Mouse (Mus musculus) neural tube, embryonic 15.5 days (tissue): Measurements from ENCODE around the gene Psmd2. TPM values are rescaled to one million over a fixed set of nuclear protein-coding genes. Genes with fewer than 3 reads are reported as not detected.
A peak's percentile ranks its signal among the peaks of the same experiment; 100 is the strongest.

ENCODE experiments used
- ATAC-seq: fragments of 200-750 bp; cut with Nextera tagmentation; 2 replicates; pipeline ENCODE4 v1.8.0; 2017; ENCODE audit warnings: mild to moderate bottlenecking, moderate TSS enrichment, moderate library complexity; ENCODE audit not compliant: low FRiP score
- H3K27ac ChIP-seq: fragments of 300-500 bp; sonication (generic); replicated peaks from 2 replicates; pipeline ENCODE4 v1.5.1; 2015; ENCODE audit warnings: mild to moderate bottlenecking, inconsistent platforms
- H3K27me3 ChIP-seq: fragments of 300-500 bp; sonication (generic); replicated peaks from 2 replicates; pipeline ENCODE4 v1.6.1; 2015; ENCODE audit warnings: inconsistent platforms
- H3K36me3 ChIP-seq: fragments of 300-500 bp; sonication (generic); 2 replicates; pipeline ENCODE4 v1.6.1; 2015; ENCODE audit warnings: inconsistent platforms
- H3K4me1 ChIP-seq: fragments of 300-500 bp; sonication (generic); 2 replicates; pipeline ENCODE4 v1.6.1; 2015; ENCODE audit warnings: inconsistent platforms
- H3K4me2 ChIP-seq: fragments of 300-500 bp; sonication (generic); 2 replicates; pipeline ENCODE4 v1.6.1; 2015; ENCODE audit warnings: inconsistent platforms, mild to moderate bottlenecking, moderate library complexity
- H3K4me3 ChIP-seq: fragments of 300-500 bp; sonication (generic); replicated peaks from 2 replicates; pipeline ENCODE4 v1.5.1; 2015; ENCODE audit warnings: mild to moderate bottlenecking, inconsistent platforms
- H3K9ac ChIP-seq: fragments of 300-500 bp; sonication (generic); replicated peaks from 2 replicates; pipeline ENCODE4 v1.6.1; 2015; ENCODE audit warnings: mild to moderate bottlenecking, inconsistent platforms
- H3K9me3 ChIP-seq: fragments of 300-500 bp; sonication (generic); replicated peaks from 2 replicates; pipeline ENCODE4 v1.6.1; 2016; ENCODE audit warnings: inconsistent platforms
- WGBS: fragments of 180-500 bp; shearing (Covaris S2); methylation state at CpG from one replicate; pipeline ENCODE4 v1.1.7; 2015; ENCODE audit warnings: mixed read lengths; 5-methylcytosine and 5-hydroxymethylcytosine counted together
- polyA plus RNA-seq: library from polyadenylated mRNA; unstranded; fragments of >200 nt; fragmentation: Nextera tagmentation; extraction: Ambion mirVana; gene quantifications from 2 replicates; pipeline ENCODE4 v1.2.1, GENCODE M21; 2015

Gene Psmd2
- polyA plus RNA-seq, 1 experiment from 2014 or later = 342 TPM

DNA sequence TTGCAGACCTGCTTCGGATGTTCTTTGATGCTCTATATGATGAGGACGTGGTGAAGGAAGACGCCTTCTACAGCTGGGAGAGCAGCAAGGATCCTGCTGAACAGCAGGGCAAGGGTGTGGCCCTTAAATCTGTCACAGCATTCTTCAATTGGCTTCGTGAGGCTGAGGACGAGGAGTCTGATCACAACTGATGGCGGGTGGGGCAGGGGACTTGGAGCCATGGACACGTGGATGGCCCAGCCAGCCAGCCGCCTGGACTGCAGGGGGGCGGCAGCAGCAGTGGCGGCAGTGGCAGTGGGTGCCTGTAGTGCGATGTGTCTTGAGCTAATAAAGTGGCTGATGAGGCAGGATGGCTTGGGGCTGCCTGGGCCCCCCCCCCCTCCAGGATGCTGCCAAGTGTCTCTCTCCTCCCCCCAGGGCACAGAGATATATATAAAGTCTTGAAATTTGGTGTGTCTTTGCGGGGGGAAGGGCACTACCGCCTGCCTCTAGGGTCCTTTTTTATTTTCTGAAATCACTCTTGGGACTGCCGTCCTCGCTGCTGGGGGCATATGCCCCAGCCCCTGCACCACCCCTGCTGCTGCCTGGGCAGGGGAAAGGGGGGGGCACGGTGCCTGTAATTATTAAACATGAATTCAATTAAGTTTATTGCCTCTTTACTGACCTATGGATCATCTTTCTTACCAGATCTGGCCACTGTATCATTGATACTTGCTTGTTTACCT lies 41.0 kb downstream of the Psmd2 start:
- Histone ChIP-seq H3K4me3 (peak overlapping the region; percentile 71), H3K36me3 (peaks cover 48% of the 10 kb centered on the region), H3K4me2 (peak overlapping the region; percentile 88), H3K27ac (peak overlapping the region; percentile 98), H3K4me1 (peaks cover 47% of the 10 kb centered on the region), H3K27me3 (no peaks in the 10 kb centered on the region), H3K9ac (peak overlapping the region; percentile 82), H3K9me3 (no peaks in the 10 kb centered on the region)
- WGBS = 31% methylated on average over 16 of the region's 16 CpGs
- ATAC-seq = no peak

DNA sequence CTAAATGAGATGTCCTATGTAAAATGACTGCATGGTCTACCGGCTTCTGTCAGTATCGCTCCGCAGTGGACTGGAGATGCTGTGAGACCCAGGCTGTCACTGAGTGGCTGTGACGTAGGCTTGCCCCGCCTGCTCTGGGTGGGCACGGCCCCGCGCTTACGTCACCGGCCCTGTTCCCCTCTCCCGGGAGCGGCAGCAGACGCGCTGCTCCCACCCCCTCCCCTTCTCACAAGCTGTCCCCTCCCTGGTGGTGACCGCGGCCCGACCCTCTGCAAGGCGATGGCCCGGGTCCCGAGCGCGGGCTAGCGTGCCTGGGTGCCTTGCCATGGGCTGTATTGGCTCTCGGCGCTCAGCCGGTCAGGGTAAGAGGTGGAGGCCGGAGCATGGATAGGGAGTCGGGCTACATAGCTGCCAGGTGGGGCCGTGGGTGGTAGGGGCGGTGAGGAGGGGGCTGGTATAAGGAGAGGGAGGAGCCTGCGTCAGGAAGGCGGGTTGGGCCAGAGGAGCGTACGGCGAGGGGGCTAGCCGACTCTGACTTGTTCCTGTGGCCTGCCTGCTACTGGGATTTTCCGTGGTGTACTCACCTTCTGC lies 41.8 kb downstream of the Psmd2 start, which contains the start of gene Fam131a:
Gene Fam131a, plus strand, starts transcription at position 131 of the 591 bp plus-strand sequence.
- Histone ChIP-seq H3K9me3 (no peaks in the 10 kb centered on the region), H3K27ac (peak within 1 kb of the TSS; percentile 98), H3K4me3 (peak within 1 kb of the TSS; percentile 71), H3K27me3 (no peaks in the 10 kb centered on the region), H3K4me2 (peak within 1 kb of the TSS; percentile 88), H3K9ac (peak within 1 kb of the TSS; percentile 82), H3K4me1 (peaks cover 48% of the 10 kb centered on the region), H3K36me3 (peaks cover 40% of the 10 kb centered on the region)
- WGBS = under 1% methylated on average over 37 of the region's 37 CpGs
- peak; percentile 94 for ATAC-seq

DNA sequence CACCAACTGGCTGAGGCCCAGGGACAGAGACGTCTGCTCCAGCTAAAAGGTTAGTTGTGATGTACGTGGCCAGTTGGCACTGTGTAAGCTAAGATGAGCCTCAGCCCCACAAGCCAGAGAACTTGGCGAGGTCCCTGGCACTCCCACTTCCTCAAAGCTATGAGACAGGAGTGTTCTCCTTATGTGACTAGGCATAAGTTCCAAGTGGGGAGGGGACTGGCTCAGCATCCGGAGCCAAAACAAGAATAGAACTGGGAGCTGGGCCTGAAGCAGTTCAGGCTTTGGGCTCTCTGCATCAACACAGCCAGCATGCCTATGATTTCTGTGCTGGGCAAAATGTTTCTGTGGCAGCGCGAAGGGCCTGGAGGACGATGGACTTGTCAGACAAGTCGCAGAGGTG lies 43.3 kb downstream of the Psmd2 start:
- no peaks in the 10 kb centered on the region for H3K9me3 ChIP-seq
- H3K9ac ChIP-seq = no peak overlapping the region
- peaks cover 37% of the 10 kb centered on the region for H3K36me3 ChIP-seq
- H3K27ac ChIP-seq = peak overlapping the region; percentile 79
- no peak for ATAC-seq
- no peaks in the 10 kb centered on the region for H3K27me3 ChIP-seq
- peaks cover 48% of the 10 kb centered on the region for H3K4me1 ChIP-seq
- 70% methylated on average over 8 of the region's 8 CpGs for WGBS
- H3K4me2 ChIP-seq = peak overlapping the region; percentile 80
- peak overlapping the region; percentile 46; the same call in 1 of the 2 replicates for H3K4me3 ChIP-seq

DNA sequence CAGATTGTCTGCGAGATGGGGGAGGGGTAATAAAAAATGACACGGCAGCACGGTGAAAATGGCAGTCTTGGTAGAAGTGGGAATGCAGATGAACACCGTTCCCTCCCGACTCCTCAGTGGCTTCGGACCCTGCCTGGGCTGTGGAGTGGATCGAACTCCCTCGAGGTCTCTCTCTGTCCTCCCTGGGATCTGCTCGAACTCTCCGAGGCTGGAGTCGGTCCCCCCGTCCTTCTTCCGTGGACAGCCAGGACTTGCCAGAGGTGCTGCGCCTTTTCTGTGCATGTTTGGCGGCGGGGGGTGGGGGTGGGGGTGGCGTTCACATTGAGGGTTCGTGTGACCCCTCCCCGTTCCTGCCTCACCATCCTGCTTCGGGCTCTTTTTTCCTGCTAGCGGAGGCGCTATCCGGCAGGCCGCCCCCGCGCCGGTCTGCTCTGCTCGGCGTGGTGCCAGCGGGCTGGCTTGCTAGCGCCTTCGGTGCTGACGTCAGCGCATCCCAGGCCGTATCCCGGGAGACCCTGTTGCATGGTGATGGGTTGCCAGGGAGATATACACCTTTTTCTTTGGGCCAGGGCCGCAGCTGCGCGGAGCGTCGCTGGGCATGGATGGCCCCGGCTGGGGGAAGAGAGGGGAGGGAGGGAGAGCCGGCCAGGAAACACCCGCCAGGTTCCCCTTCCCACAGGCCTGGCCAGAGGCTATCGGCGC lies 44.3 kb downstream of the Psmd2 start:
- no peaks in the 10 kb centered on the region for H3K27me3 ChIP-seq
- peak overlapping the region; percentile 80 for H3K4me2 ChIP-seq
- peak; percentile 75 for ATAC-seq
- peak overlapping the region; percentile 46 for H3K4me3 ChIP-seq
- peaks cover 33% of the 10 kb centered on the region for H3K36me3 ChIP-seq
- H3K27ac ChIP-seq = peak overlapping the region; percentile 79
- peak overlapping the region; percentile 64 for H3K9ac ChIP-seq
- WGBS = 1% methylated on average over 45 of the region's 46 CpGs
- H3K4me1 ChIP-seq = peaks cover 53% of the 10 kb centered on the region
- H3K9me3 ChIP-seq = no peaks in the 10 kb centered on the region

GRCm38 (mm10) chr16:20699266-20699665 lies 47.8 kb downstream of the Psmd2 start:
- Histone ChIP-seq H3K4me3 (no peak overlapping the region), H3K27ac (no peak overlapping the region), H3K27me3 (no peaks in the 10 kb centered on the region), H3K4me1 (peaks cover 53% of the 10 kb centered on the region), H3K9ac (no peak overlapping the region), H3K36me3 (peaks cover 31% of the 10 kb centered on the region), H3K9me3 (no peaks in the 10 kb centered on the region), H3K4me2 (no peak overlapping the region)
- no peak for ATAC-seq
- WGBS = 86% methylated on average over 5 of the region's 5 CpGs

DNA sequence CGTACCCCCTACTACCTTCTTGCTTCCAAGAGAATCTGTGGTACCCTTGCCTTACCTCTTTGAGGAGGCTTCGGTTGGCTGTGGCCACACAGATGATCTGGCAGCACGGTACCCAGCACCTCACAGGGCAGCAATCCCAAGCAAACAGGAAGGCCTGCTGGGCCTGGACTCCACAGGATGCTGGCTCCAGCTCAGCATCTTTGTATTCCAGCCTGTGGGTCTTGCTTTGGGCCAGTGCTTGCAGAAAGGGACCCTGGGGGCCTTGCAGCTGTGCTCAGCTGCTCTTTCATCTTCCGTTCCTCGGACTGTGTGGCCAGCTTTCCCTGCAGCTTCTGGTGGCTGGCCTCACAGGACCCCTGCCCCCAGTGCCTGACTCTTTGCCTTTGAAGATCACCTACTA lies 48.6 kb downstream of the Psmd2 start:
- Histone ChIP-seq H3K9me3 (no peaks in the 10 kb centered on the region), H3K4me3 (no peak overlapping the region), H3K27me3 (no peaks in the 10 kb centered on the region), H3K4me1 (peaks cover 45% of the 10 kb centered on the region), H3K9ac (no peak overlapping the region), H3K4me2 (no peak overlapping the region), H3K27ac (no peak overlapping the region), H3K36me3 (peaks cover 33% of the 10 kb centered on the region)
- no peak for ATAC-seq
- 37% methylated on average over 5 of the region's 5 CpGs for WGBS

GRCm38 (mm10) chr16:20701316-20701715 lies 49.9 kb downstream of the Psmd2 start:
- 43% methylated on average over 7 of the region's 7 CpGs for WGBS
- peaks cover 42% of the 10 kb centered on the region for H3K36me3 ChIP-seq
- no peak overlapping the region for H3K4me2 ChIP-seq
- H3K4me1 ChIP-seq = peaks cover 33% of the 10 kb centered on the region
- H3K27ac ChIP-seq = no peak overlapping the region
- H3K9ac ChIP-seq = no peak overlapping the region
- H3K9me3 ChIP-seq = no peaks in the 10 kb centered on the region
- no peak for ATAC-seq
- no peaks in the 10 kb centered on the region for H3K27me3 ChIP-seq
- H3K4me3 ChIP-seq = no peak overlapping the region

GRCm38 (mm10) chr16:20701729-20702521 lies 50.5 kb downstream of the Psmd2 start:
- H3K9ac ChIP-seq = no peak overlapping the region
- H3K36me3 ChIP-seq = peaks cover 48% of the 10 kb centered on the region
- ATAC-seq = 0 out of 2 replicates have a peak, but pooled peaks have one; percentile 16
- H3K4me1 ChIP-seq = peaks cover 28% of the 10 kb centered on the region
- 11% methylated on average over 12 of the region's 12 CpGs for WGBS
- no peaks in the 10 kb centered on the region for H3K9me3 ChIP-seq
- no peak overlapping the region for H3K4me3 ChIP-seq
- H3K27ac ChIP-seq = peak overlapping the region; percentile 60
- no peak overlapping the region for H3K4me2 ChIP-seq
- H3K27me3 ChIP-seq = no peaks in the 10 kb centered on the region

DNA sequence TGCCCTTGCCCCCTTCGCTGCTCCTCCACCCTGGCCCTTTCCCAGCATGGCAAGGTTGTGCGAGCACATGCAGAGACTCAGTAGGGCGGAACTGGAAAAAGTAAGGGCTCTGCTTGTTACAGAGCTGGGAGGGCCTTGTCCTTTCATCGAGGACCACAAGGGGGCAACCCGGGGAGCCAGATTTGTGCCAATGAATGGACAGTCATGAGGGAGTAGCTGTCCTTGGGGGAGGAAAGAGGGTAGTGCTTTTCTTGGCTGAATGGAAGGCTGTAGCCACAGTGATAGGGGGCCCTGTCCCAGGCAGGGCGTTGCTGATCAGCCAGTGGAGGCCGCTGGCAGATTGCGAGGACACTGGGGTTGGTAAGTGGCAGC lies 51.1 kb downstream of the Psmd2 start:
- Histone ChIP-seq H3K27ac (peak overlapping the region; percentile 60), H3K27me3 (no peaks in the 10 kb centered on the region), H3K4me1 (peaks cover 23% of the 10 kb centered on the region), H3K4me2 (no peak overlapping the region), H3K9ac (0 out of 2 replicates have a peak overlapping the region, but pooled peaks have one; percentile 23), H3K4me3 (no peak overlapping the region), H3K9me3 (no peaks in the 10 kb centered on the region), H3K36me3 (peaks cover 53% of the 10 kb centered on the region)
- peak; percentile 52; the same call in 1 of the 2 replicates for ATAC-seq
- 7% methylated on average over 8 of the region's 8 CpGs for WGBS

GRCm38 (mm10) chr16:20703071-20703470 lies 51.6 kb downstream of the Psmd2 start:
- 96% methylated on average over 10 of the region's 10 CpGs for WGBS
- Histone ChIP-seq H3K4me2 (no peak overlapping the region), H3K9me3 (no peaks in the 10 kb centered on the region), H3K36me3 (peaks cover 59% of the 10 kb centered on the region), H3K27me3 (no peaks in the 10 kb centered on the region), H3K27ac (no peak overlapping the region), H3K4me3 (no peak overlapping the region), H3K4me1 (peaks cover 23% of the 10 kb centered on the region), H3K9ac (no peak overlapping the region)
- no peak for ATAC-seq
